Mouse (Mus musculus) thymus, postnatal 25 days (tissue): ENCODE measurements around the gene Glra2.
"Not testable (repeated sequence)": the region's sequence is repeated elsewhere in the genome, so short reads cannot be mapped to it uniquely, and the experiment has no call there.

Experiments used
- DNase-seq: peaks from one replicate; pipeline ENCODE4 v3.0.0; 2022

The Glra2 gene

DNA sequence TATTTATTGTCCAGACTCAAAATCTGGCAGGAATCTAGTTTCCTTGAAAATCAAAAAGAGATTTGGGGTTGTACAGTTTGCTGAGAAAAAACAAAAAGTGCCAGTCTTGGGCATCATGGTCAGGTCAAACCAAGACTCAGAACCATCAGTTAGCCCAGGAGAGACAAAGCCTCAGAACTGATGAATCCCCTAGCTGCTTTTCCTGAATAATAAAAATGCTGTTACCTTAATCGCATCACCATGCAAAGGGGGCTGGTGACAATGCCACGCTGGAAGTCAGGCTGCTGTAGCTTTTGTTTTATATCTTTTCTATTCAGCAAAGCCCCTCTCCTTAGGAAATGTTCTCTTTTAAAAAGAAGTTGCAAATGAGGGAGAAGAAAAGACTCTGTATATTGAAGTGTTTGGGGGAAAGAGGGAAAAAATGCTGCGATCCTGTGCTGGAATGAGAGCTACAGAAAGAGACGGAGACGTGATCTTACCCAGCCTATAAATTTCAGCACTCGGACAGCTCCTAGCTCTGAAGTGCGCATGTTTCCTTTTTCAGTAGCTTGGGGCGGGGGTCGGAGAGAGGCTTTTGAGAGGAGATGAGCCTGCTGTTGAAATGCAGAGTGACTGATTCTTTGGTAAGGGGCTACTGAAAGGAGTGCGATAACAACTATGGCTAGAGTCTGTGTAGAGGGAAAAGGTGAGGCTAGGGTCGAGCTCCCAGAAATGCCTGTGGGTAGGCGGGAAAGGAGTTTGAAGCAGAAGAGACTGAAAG, at the start of gene Glra2:
Gene Glra2, minus strand, starts transcription at position 455 of the 760 bp plus-strand sequence.
- no peak for DNase-seq

DNA sequence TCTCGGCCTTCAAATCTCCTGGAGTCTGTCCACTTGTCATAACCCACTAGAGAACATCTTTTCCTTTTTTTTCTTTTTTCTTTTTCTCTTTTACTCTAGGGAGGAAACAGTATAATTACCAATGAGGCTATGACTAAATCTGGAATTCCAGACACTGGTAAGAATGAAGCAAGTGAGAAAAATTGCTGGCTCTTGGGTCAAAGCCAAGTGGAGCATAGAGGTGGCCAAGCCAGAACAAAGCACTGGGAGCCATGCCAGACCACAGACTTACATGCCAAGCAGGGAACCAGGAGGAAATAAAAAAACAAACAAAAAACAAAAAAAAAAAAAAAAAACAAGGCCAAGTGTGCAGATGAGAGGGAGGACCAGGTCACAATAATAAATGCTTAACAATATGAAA, 35.6 kb upstream of the Glra2 start:
- no peak for DNase-seq

DNA sequence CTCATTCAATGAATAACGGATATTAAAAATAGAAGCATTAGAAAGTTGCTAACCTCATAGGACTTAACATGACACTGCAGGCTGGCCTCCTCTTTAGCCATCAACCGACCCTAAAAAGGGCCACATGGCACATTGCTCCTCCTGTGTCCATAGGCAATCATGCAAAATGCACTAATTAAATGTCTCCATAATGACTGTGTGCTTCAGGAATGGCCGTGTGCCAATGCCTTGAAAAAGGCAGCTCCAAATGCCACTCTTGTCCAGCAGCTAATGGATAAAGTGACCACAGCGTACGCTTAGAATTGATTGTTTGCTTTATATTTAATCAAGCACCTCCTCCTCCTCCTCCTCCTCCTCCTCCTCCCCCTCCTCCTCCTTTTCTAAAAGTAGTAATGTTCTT, 17.4 kb upstream of the Glra2 start:
- DNase-seq, result no peak

GRCm38 (mm10) chrX:165327699-165328333, 623 bp upstream of the Glra2 start:
- no peak for DNase-seq

DNA sequence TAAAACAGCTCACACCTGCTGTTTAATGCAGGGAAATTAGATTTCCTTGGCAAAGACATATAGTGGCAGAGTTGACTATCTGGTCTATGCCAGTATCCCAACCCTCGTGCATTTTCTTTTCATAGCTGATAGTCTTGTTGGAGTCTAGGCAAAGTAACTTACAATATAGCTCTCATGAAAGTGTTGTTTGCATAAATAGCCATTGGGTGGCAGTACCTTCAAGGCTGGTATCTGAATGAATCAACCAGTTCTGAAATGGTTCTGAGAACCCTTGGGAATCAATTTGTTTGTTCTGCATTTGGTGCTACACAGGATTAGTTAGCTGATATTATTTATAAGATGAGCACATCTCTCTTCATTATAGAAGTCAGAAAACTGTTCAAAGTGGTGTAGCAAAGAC, 133.6 kb downstream of the Glra2 start:
- DNase-seq, result no peak

DNA sequence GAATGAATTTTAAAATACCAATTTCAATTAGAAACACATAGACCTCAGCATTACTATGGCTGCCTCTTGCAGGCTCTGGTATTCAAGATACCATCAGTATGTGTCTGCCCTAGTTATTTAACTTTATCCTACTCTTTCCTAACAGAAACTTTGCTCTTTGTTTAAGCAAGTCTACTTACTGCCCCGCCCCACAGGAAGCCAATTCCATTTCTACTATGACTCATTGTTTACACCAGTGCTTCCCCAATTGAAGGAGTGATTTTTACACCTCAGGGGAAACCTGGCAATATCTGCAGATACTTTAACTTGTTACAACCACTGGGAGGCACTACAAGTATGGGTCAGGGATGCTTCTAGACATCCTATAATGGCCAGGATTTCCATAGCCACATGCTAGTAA, 136.0 kb downstream of the Glra2 start:
- DNase-seq, result no peak

- not testable (repeated sequence) for DNase-seq
Observed at GRCm38 (mm10) chrX:165182948-165183347, 144.2 kb downstream of the Glra2 start.

DNA sequence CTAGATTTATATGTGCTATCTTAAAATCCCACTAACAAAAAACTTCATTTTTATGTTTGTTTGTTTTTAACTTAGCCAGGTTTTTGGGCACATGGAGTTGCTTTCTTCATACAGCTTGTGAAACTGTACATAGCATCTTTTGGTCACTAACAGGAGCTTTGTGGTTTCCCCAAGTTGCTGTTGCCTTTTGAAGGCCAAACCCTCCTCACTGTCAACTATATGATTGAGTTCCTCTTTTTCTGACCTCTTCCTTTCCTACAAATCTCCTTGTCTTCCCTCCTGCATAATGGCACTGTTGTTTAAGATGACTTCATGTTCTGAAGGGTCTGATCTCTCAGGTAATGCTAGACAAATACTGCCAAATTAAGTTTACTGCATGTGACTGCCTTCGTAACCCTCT, 170.6 kb downstream of the Glra2 start:
- DNase-seq, result no peak

GRCm38 (mm10) chrX:165104171-165104570, 223.0 kb downstream of the Glra2 start:
- DNase-seq, result no peak
